24 mouse cellular contexts compared by ENCODE assay signal in the genomic region with DNA sequence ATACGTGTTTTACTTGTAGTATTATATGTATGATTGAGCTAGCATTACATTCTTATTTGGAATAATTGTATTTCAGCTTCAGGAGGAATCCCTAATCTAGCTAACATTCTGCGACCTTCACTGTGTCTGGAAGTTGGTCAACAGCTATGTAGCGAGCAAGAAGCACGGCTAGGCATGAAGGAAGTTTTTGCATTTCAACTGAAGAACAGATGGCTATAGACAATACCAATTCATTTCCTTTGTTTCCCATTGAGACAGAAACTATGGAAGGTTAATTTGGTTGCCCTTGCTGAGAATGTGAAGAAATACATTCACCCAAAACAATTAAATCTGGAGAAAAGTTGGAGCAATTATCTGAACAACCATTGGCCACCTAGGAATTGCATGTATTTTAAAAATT.
DNase-seq lines count a peak whose midpoint lies in the region; ATAC-seq and TF ChIP-seq lines count a peak whose summit lies in the region.
"Had no signal": no experiment of that assay in that cellular context is flagged by ENCODE, and none has a peak within 500 bp of the region (broad histone marks: within the 10 kb centered on the region; RNA-seq: fewer than 3 reads in every experiment).

No protein-coding gene starts in this region.

- WGBS in hindbrain, embryonic 11.5 days: 62% methylated on average over 4 of the region's 4 CpGs
- WGBS in hindbrain, postnatal 0 days: 56% methylated on average over 4 of the region's 4 CpGs
- WGBS in intestine, embryonic 16.5 days: 81% methylated on average over 4 of the region's 4 CpGs

- no peaks in the 10 kb centered on the region for H3K27me3 ChIP-seq in hindbrain, embryonic 11.5 days (ENCODE audit: control insufficient read depth, insufficient read depth, low read length)
- no peaks in the 10 kb centered on the region for H3K27me3 ChIP-seq in hindbrain, postnatal 0 days (ENCODE audit: insufficient read depth, low read length)
- H3K27me3 ChIP-seq in intestine, embryonic 16.5 days (replicated peaks; ENCODE audit: control insufficient read depth, insufficient read depth, low read length): no peaks in the 10 kb centered on the region
- H3K27me3 ChIP-seq: embryonic facial prominence, embryonic 13.5 days; embryonic facial prominence, embryonic 15.5 days; forebrain, embryonic 13.5 days had no signal

- H3K4me2 ChIP-seq in hindbrain, embryonic 11.5 days (replicated peaks; ENCODE audit: low read depth, low read length): no peak overlapping the region
- H3K4me2 ChIP-seq in hindbrain, postnatal 0 days (ENCODE audit: low read depth, low read length): no peak overlapping the region
- H3K4me2 ChIP-seq in intestine, embryonic 16.5 days (ENCODE audit: low read depth, low read length): no peak overlapping the region
- H3K4me2 ChIP-seq: embryonic facial prominence, embryonic 13.5 days; embryonic facial prominence, embryonic 15.5 days; forebrain, embryonic 13.5 days had no signal

- no peaks in the 10 kb centered on the region for H3K9me3 ChIP-seq in hindbrain, embryonic 11.5 days (ENCODE audit: control insufficient read depth, low read length)
- H3K9me3 ChIP-seq in hindbrain, postnatal 0 days (ENCODE audit: low read length): no peaks in the 10 kb centered on the region
- no peaks in the 10 kb centered on the region for H3K9me3 ChIP-seq in intestine, embryonic 16.5 days (ENCODE audit: control insufficient read depth, low read length)
- H3K9me3 ChIP-seq: embryonic facial prominence, embryonic 13.5 days; embryonic facial prominence, embryonic 15.5 days; forebrain, embryonic 10.5 days; forebrain, embryonic 13.5 days had no signal

- H3K9ac ChIP-seq in hindbrain, embryonic 11.5 days (ENCODE audit: low read depth, low read length): no peak overlapping the region
- no peak overlapping the region for H3K9ac ChIP-seq in hindbrain, postnatal 0 days (replicated peaks; ENCODE audit: low read length)
- no peak overlapping the region for H3K9ac ChIP-seq in intestine, embryonic 16.5 days (ENCODE audit: low read depth, low read length)
- H3K9ac ChIP-seq: embryonic facial prominence, embryonic 13.5 days; embryonic facial prominence, embryonic 15.5 days; forebrain, embryonic 13.5 days had no signal

- no peak overlapping the region for H3K4me3 ChIP-seq in hindbrain, embryonic 11.5 days (ENCODE audit: low read depth, low read length)
- no peak overlapping the region for H3K4me3 ChIP-seq in hindbrain, postnatal 0 days (ENCODE audit: low read length)
- H3K4me3 ChIP-seq in intestine, embryonic 16.5 days (ENCODE audit: low read length): no peak overlapping the region
- H3K4me3 ChIP-seq: embryonic facial prominence, embryonic 13.5 days; embryonic facial prominence, embryonic 15.5 days; erythroblast, embryonic 14.5 days; forebrain, embryonic 10.5 days; forebrain, embryonic 13.5 days had no signal

- TF ChIP-seq CTCF in hindbrain, postnatal 0 days (IDR thresholded peaks at IDR 0.05; ENCODE audit: low read depth): no peak

- ATAC-seq in hindbrain, embryonic 11.5 days (ENCODE audit: low FRiP score): peak; percentile 59; the same call in 1 of the 2 replicates
- ATAC-seq in hindbrain, postnatal 0 days: no peak
- ATAC-seq in megakaryocyte progenitor cell, adult 5-6 weeks (replicated peaks; ENCODE audit: poor library complexity): no peak
- no peak for ATAC-seq in intestine, embryonic 16.5 days
- ATAC-seq: forebrain, embryonic 16.5 days had no signal

- no peaks in the 10 kb centered on the region for H3K4me1 ChIP-seq in hindbrain, embryonic 11.5 days (replicated peaks; ENCODE audit: control insufficient read depth, insufficient read depth, low read length)
- H3K4me1 ChIP-seq in hindbrain, postnatal 0 days (ENCODE audit: insufficient read depth, low read length): no peaks in the 10 kb centered on the region
- no peaks in the 10 kb centered on the region for H3K4me1 ChIP-seq in intestine, embryonic 16.5 days (ENCODE audit: control insufficient read depth, insufficient read depth, low read length)
- H3K4me1 ChIP-seq: embryonic facial prominence, embryonic 13.5 days; embryonic facial prominence, embryonic 15.5 days had no signal

- no peaks in the 10 kb centered on the region for H3K36me3 ChIP-seq in hindbrain, embryonic 11.5 days (ENCODE audit: control insufficient read depth, insufficient read depth, low read length)
- no peaks in the 10 kb centered on the region for H3K36me3 ChIP-seq in hindbrain, postnatal 0 days (ENCODE audit: insufficient read depth, low read length)
- H3K36me3 ChIP-seq in intestine, embryonic 16.5 days (ENCODE audit: control insufficient read depth, insufficient read depth, low read length): no peaks in the 10 kb centered on the region
- H3K36me3 ChIP-seq: embryonic facial prominence, embryonic 13.5 days; embryonic facial prominence, embryonic 15.5 days; forebrain, embryonic 10.5 days; G1E had no signal

- no peak overlapping the region for H3K27ac ChIP-seq in hindbrain, embryonic 11.5 days (ENCODE audit: low read depth, low read length)
- no peak overlapping the region for H3K27ac ChIP-seq in hindbrain, postnatal 0 days
- no peak overlapping the region for H3K27ac ChIP-seq in intestine, embryonic 16.5 days (ENCODE audit: low read length)
- H3K27ac ChIP-seq: embryonic facial prominence, embryonic 13.5 days; embryonic facial prominence, embryonic 15.5 days; forebrain, embryonic 10.5 days; forebrain, embryonic 13.5 days had no signal

- DNase-seq in hindbrain, embryonic 11.5 days (ENCODE audit: low spot score): no peak
- no peak for DNase-seq in hindbrain, postnatal 0 days (ENCODE audit: low spot score)
- DNase-seq in ES-CJ7 (ENCODE audit: low read depth, low spot score): peak; percentile 28
- peak; percentile 34 for DNase-seq in Muller cell, postnatal 12 days (ENCODE audit: inconsistent ontology term)
- peak; percentile 47 for DNase-seq in ZHBTc4 (ENCODE audit: low read depth, low spot score)
- DNase-seq in cerebellum, postnatal 25 days: no peak
- DNase-seq: adrenal gland, adult 2 months; adrenal gland, postnatal 10 days; adrenal gland, postnatal 25 days; cerebellum, adult 11-12 months; cerebellum, adult 2 months; cerebellum, adult 9-10 months; cerebellum, postnatal 10 days; cerebellum, postnatal 36 days; embryo, embryonic 11 days had no signal

Comparison
In these comparisons a context has a peak if more than half of its experiments do, and no peak if none do; other contexts are left out.
1. DNase-seq: peak in ES-CJ7 (single experiment), Muller cell, postnatal 12 days (single experiment) and ZHBTc4 (single experiment); none in hindbrain, embryonic 11.5 days (single experiment), hindbrain, postnatal 0 days (single experiment) and cerebellum, postnatal 25 days (0 of 2).